Mouse (Mus musculus) CD4-positive naive resting alpha-beta T cell, adult 76 days (primary cell): ENCODE data around the gene C2cd2l. TPM values are rescaled to one million over a fixed set of nuclear protein-coding genes. Genes with fewer than 3 reads are reported as not detected.

ENCODE experiments used
- total RNA-seq: library from RNA; stranded (reverse); gene quantifications from one replicate; pipeline ENCODE4 v1.2.4, GENCODE M21; 2023

The C2cd2l gene
- 23.0 TPM for total RNA-seq

GRCm38 (mm10) chr9:44319887-44320798 is at the start of gene C2cd2l:
C2cd2l (minus strand) TSS chr9:44320285.

GRCm38 (mm10) chr9:44361190-44361917 is 41.3 kb upstream of the C2cd2l start, which contains the start of gene Vps11:
Vps11 (minus strand) TSS chr9:44361670.

GRCm38 (mm10) chr9:44343781-44344421 is 23.8 kb upstream of the C2cd2l start, which contains the start of gene Hmbs:
Hmbs (minus strand) TSS chr9:44344228.

DNA sequence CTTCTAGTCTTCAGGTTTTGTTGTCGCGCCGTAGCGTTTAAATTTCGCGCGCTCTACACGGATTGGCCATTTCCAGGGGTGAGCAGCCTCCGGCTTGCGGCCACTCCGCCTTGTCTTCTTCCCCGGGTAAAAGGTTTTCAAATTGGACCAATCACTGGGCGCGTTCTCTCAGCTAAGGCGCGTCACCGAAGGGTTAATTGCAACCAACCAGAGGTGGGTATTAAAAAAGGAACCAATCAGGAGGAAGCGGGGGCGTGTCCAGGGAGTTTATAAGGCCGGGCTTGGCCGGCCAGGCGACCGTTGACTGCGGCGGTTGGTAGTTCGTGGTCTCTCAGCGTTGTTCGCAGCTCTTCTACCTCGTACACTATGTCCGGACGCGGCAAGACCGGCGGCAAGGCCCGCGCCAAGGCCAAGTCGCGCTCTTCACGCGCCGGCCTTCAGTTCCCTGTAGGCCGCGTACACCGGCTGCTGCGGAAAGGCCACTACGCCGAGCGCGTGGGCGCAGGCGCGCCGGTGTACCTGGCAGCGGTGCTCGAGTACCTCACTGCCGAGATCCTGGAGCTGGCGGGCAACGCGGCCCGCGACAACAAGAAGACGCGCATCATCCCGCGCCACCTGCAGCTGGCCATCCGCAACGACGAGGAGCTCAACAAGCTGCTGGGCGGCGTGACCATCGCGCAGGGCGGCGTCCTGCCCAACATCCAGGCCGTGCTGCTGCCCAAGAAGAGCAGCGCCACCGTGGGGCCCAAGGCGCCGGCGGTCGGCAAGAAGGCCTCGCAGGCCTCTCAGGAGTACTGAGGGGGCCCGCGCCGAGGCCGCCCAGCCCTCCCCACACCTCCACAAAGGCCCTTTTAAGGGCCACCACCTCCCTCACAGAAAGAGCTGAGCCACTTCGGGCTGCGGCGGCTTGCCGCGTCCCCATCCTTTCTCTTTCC is 14.6 kb upstream of the C2cd2l start, which contains the start of gene H2afx:
H2afx (plus strand) TSS at position 299 of the 935 bp plus-strand sequence.

DNA sequence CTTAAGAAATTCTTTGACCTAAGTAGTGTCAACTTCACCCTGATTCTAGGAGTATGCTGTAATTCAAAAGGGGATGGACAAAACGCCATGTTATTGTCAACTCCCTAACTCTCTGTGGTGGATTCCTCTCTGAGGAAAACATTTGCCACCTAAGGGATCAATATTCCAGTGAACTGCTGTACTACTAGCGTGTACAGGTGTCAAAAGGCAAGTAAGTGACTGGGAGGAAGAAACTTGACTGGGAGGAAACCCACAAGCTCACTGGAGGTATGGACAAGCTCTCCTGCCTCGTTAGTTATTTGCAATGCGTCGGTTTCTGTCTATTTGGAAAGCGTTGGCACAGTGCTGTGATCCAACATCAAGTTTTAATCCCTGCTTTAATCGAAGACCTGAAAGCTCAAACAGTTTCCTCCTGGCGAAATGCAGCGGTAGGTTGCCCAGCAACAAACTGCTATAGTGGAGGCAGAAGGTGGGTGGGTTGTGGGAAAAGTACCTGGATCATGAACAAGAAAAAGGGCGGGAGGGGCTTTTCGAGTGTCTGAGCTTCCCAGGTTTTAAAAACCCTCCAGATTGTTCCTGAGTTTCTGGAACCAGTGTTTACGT is 5.8 kb upstream of the C2cd2l start, which contains the start of gene Dpagt1:
Dpagt1 (plus strand) TSS at position 252 of the 603 bp plus-strand sequence.

DNA sequence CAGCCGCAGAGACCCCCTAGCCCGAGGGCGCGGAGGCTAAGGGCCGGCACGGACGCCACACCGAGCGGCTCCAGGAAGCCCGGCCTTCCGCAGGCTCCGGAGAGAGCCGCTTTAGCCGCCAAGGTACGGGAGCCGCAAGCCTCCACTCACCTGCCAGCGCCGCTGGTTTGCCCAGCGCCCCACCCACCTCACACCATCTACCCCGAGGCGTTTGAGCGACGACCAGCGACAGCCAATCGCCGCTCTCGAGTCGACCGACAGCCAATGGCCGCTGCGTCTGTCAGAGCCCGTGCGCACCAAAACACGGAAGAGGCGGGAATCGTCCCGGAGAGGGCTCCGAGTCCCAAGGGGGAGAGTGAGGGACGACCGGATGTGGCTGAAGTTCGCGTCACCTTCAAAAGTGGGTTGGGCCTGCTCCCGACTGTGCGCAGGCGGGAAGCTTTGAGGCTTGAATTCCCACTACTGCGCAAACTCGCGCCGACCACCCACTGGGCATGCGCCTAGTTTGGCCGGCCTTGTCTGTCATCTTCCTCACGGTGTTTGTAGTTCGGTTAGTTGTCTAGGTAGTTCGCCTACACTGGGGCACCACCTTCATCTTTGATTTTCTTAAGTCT is 14.5 kb downstream of the C2cd2l start, which contains the start of gene Hinfp:
Hinfp (minus strand) TSS at position 206 of the 614 bp plus-strand sequence.

DNA sequence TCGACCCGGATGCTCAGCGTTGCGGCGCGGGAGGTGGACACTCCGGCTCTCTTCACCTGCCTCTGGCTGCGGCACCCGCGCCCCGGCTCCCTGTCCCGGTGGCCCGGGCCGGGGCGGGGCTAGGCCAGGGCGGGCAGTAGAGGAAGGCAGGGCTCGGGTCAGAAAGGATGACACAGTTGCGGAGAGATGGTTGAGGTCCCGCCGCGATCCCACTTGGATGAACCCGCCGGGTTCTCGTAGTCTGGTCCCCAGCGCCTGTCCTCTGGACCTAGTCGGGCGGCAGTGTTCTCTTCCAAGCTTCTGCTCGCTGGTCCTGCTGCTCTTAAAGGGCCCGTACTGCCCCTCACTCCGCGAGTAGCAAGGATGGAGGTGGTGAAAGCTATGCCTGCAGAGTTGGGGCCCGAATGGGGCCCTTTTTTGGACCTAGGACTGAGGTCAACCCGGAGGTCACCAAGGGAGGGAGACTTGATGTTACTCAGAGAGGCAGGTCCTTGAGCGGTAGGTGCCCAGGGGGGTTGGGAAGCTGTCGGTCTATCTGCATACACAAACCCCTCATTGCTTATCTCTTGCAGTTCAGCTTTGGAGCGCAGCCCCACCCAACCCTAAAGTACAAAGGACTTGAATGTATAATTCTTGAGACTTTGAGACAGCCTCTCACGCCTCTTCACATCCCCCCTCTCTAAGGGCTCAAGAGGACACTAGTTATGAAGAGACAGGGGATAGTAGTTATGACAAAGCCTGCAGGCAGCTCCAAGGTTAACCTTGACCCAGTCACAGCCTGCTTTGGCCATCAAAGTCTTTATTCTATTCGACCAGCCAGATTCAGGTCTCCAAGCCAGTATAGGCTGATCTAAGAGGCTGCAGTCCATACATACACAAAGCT is 31.8 kb downstream of the C2cd2l start, which contains the start of gene Abcg4:
Abcg4 (minus strand) TSS at position 540 of the 883 bp plus-strand sequence.

DNA sequence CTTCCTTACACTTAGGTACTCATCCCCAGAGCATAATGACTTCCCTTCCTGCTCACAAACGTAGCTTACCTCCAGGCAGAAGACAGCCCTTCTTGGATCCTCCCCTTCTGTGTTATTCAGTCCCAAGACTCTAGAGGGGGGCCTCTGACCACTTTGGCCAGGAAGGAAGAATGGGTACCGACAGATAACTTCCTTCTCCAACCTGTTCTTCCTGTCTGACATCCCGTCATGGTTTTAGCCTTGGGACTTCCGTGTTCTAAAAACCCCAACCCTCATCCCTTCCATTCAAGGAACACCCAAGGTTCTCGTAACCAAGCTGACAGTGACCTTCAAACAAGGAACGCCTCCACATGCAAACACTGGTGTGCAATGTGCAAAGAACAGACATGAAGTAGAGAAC is 51.7 kb downstream of the C2cd2l start, which contains the start of gene Nlrx1:
Nlrx1 (minus strand) TSS at position 168 of the 400 bp plus-strand sequence.

Other genes with a start within 250 kb of the C2cd2l start
- 1.3 TPM for gene Mfrp, start 218.6 kb downstream of the C2cd2l start, total RNA-seq
- gene C1qtnf5, start 213.0 kb downstream of the C2cd2l start, total RNA-seq, result 6.4 TPM
- 0.23 TPM for gene Gm49380, start 206.8 kb downstream of the C2cd2l start, total RNA-seq
- gene Rnf26, start 206.8 kb downstream of the C2cd2l start, total RNA-seq, result 23.1 TPM
- gene Mcam, start 185.8 kb downstream of the C2cd2l start, total RNA-seq, result 2.8 TPM
- 153 TPM for gene Cbl, start 86.2 kb downstream of the C2cd2l start, total RNA-seq
- not detected for gene Ccdc153, start 79.6 kb downstream of the C2cd2l start, total RNA-seq
- gene Pdzd3, start 68.8 kb downstream of the C2cd2l start, total RNA-seq, result not detected
- gene Nlrx1, start 51.7 kb downstream of the C2cd2l start, total RNA-seq, result 7.1 TPM
- 0.35 TPM for gene Abcg4, start 31.7 kb downstream of the C2cd2l start, total RNA-seq
- gene Hinfp, start 14.6 kb downstream of the C2cd2l start, total RNA-seq, result 47.4 TPM
- 5.8 TPM for gene Dpagt1, start 5.7 kb upstream of the C2cd2l start, total RNA-seq
- gene H2afx, start 14.4 kb upstream of the C2cd2l start, total RNA-seq, result 35.0 TPM
- gene Hmbs, start 23.9 kb upstream of the C2cd2l start, total RNA-seq, result 18.1 TPM
- 55.9 TPM for gene Vps11, start 41.4 kb upstream of the C2cd2l start, total RNA-seq
- gene Hyou1, start 59.2 kb upstream of the C2cd2l start, total RNA-seq, result 65.5 TPM
- 13.5 TPM for gene Slc37a4, start 76.6 kb upstream of the C2cd2l start, total RNA-seq
- 2,729 TPM for gene Rps25, start 86.9 kb upstream of the C2cd2l start, total RNA-seq
- gene Trappc4, start 87.3 kb upstream of the C2cd2l start, total RNA-seq, result 52.8 TPM
- gene Ccdc84, start 98.3 kb upstream of the C2cd2l start, total RNA-seq, result 35.9 TPM
- gene Foxr1, start 120.9 kb upstream of the C2cd2l start, total RNA-seq, result not detected
- not detected for gene Upk2, start 134.7 kb upstream of the C2cd2l start, total RNA-seq
- gene Bcl9l, start 162.5 kb upstream of the C2cd2l start, total RNA-seq, result 159 TPM
- gene Cxcr5, start 241.6 kb upstream of the C2cd2l start, total RNA-seq, result 26.2 TPM